Mouse (Mus musculus): ENCODE results near the gene Adgrl1. TPM values are rescaled to one million over a fixed set of nuclear protein-coding genes. Genes with fewer than 3 reads are reported as not detected.

Gene Adgrl1
- polyA plus RNA-seq, 2 experiments, result 38.5 to 123 TPM

DNA sequence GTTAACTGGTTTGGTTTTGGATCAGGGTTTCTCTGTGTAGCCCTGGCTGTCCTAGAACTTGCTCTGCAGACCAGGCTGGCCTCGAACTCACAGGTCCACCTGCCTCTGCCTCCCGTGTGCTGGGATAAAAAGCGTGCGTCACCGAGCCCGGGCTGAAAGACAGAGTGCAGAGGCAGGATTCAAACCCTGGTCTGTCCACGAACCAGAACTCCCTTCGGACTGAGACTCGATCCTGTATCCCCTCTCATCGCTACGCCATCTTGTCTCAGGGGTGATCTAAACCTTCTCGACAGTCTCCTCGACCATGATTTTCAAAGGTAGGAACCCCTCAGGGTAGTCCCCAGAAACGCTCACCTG is 54.8 kb downstream of the Adgrl1 start:
- Histone ChIP-seq H3K27me3 (ENCODE audit: control insufficient read depth, insufficient read depth, low read length) (no peaks in the 10 kb centered on the region), H3K4me3 (replicated peaks; ENCODE audit: low read length) (peak overlapping the region; percentile 62), H3K27ac (replicated peaks; ENCODE audit: low read depth, low read length) (no peak overlapping the region), H3K36me3 (ENCODE audit: control insufficient read depth, insufficient read depth, low read length) (no peaks in the 10 kb centered on the region), H3K9ac (ENCODE audit: low read depth, low read length, severe bottlenecking) (peak overlapping the region; percentile 52), H3K4me1 (ENCODE audit: control insufficient read depth, insufficient read depth, low read length) (peaks cover 4% of the 10 kb centered on the region; the same call in 1 of the 2 replicates), H3K4me2 (replicated peaks; ENCODE audit: low read depth, low read length, severe bottlenecking) (peak overlapping the region; percentile 89), H3K9me3 (ENCODE audit: control insufficient read depth, low read length) (no peaks in the 10 kb centered on the region)
- under 1% methylated on average over 14 of the region's 14 CpGs for WGBS
- no peak for ATAC-seq (ENCODE audit: low FRiP score, low read depth)
- no peak for TF ChIP-seq POLR2A (IDR thresholded peaks at IDR 0.05; ENCODE audit: borderline replicate concordance, extremely low read depth, insufficient read depth, insufficient read length)
- no peak for DNase-seq (ENCODE audit: low spot score)

DNA sequence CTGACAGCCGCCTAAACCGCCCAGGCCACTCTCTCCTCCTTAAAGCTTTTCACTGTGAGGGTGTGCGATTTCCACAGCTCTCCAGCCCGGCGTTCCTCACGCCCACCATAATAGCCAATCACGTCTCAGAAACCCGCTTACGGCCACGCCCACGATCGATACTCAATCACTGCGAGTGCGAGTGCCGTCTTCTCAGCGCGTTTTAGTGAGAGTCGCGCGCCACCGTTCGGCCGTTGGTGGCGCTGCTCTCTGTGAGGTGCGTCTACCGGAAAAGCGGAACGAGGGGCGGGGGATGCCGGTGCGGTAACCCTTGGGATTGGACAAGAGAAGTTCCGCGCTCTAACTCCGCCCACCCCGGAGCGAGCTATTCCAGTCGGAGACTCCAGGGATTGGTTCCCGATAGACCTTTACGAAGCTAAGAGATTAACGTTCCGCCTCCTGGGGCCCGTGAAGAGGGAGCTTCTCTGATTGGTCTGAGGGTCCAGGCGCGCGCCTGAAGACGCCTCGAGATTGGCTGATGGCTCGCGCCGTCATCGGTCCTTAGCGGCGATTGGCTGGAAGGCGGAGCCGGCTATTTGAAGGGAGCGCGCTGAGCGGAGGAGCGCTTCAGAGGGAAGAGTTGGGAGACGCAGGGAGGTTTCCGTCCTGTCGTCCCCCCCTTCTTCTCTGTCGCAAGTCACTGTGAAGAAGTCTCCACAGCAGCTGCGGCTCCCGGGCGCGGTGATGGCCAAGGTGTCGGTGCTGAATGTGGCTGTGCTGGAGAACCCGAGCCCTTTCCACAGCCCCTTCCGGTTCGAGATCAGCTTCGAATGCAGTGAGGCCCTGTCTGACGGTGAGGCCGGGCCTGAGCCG is 55.4 kb downstream of the Adgrl1 start, which contains the start of the genes Gm10644 and Asf1b:
Gene Gm10644, minus strand, starts transcription at position 100 of the 852 bp plus-strand sequence.
Gene Asf1b, plus strand, starts transcription at position 402 of the 852 bp plus-strand sequence.
- Histone ChIP-seq H3K9ac (ENCODE audit: low read depth, low read length, severe bottlenecking) (peak within 1 kb of the TSS; percentile 52), H3K27me3 (ENCODE audit: control insufficient read depth, insufficient read depth, low read length) (no peaks in the 10 kb centered on the region), H3K4me1 (ENCODE audit: control insufficient read depth, insufficient read depth, low read length) (peaks cover 4% of the 10 kb centered on the region; the same call in 1 of the 2 replicates), H3K4me3 (replicated peaks; ENCODE audit: low read length) (peak within 1 kb of the TSS; percentile 62), H3K27ac (replicated peaks; ENCODE audit: low read depth, low read length) (no peak within 1 kb of the TSS), H3K9me3 (ENCODE audit: control insufficient read depth, low read length) (no peaks in the 10 kb centered on the region), H3K36me3 (ENCODE audit: control insufficient read depth, insufficient read depth, low read length) (no peaks in the 10 kb centered on the region), H3K4me2 (replicated peaks; ENCODE audit: low read depth, low read length, severe bottlenecking) (peak within 1 kb of the TSS; percentile 89)
- WGBS, result under 1% methylated on average over 72 of the region's 75 CpGs
- ATAC-seq (ENCODE audit: low FRiP score, low read depth) (peak; percentile 97), DNase-seq (ENCODE audit: low spot score) (peak; percentile 100)
- TF ChIP-seq POLR2A (IDR thresholded peaks at IDR 0.05; ENCODE audit: borderline replicate concordance, extremely low read depth, insufficient read depth, insufficient read length), result no peak

DNA sequence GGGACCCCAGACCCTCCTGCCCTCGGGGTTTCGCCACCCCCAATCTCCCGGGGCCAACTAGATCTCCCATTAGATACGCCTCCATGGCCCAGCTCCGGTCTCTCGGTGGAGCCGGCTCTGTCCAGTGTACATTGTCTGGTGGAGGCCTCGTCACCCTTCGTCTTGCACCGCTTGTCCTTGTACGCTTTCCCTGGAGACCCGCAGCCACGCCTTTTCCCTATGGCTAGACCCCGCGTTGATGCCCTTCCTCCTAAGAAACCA is 56.0 kb downstream of the Adgrl1 start:
- Histone ChIP-seq H3K27ac (replicated peaks; ENCODE audit: low read depth, low read length) (no peak overlapping the region), H3K9ac (ENCODE audit: low read depth, low read length, severe bottlenecking) (peak overlapping the region; percentile 45), H3K27me3 (ENCODE audit: control insufficient read depth, insufficient read depth, low read length) (no peaks in the 10 kb centered on the region), H3K4me3 (replicated peaks; ENCODE audit: low read length) (peak overlapping the region; percentile 62), H3K4me1 (ENCODE audit: control insufficient read depth, insufficient read depth, low read length) (peaks cover 4% of the 10 kb centered on the region; the same call in 1 of the 2 replicates), H3K9me3 (ENCODE audit: control insufficient read depth, low read length) (no peaks in the 10 kb centered on the region), H3K4me2 (replicated peaks; ENCODE audit: low read depth, low read length, severe bottlenecking) (peak overlapping the region; percentile 89), H3K36me3 (ENCODE audit: control insufficient read depth, insufficient read depth, low read length) (no peaks in the 10 kb centered on the region)
- 3% methylated on average over 15 of the region's 15 CpGs for WGBS
- no peak for ATAC-seq (ENCODE audit: low FRiP score, low read depth)
- no peak for TF ChIP-seq POLR2A (IDR thresholded peaks at IDR 0.05; ENCODE audit: borderline replicate concordance, extremely low read depth, insufficient read depth, insufficient read length)
- DNase-seq (ENCODE audit: low spot score), result no peak

DNA sequence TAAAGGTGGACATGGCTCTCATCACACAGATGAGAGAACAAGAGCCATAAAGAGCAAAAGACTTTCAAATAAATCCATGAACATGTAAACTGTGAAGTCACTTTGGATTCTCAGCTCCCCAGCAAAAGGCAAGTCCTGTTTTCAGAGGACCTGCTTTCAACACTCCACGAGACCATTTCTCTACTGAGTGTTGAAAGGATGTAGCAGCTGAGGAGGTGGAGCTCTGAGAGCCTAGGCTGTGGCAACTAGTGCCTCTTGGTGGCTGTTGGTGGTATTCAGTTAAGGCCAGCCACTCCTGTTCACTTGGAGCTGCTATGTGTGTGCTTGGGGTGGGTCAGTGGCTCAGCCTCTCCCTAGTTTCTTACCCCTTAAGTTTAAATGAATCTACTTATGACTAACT is 56.9 kb downstream of the Adgrl1 start:
- WGBS, result 15% methylated on average over 1 of the region's 1 CpGs
- no peak for DNase-seq (ENCODE audit: low spot score)
- H3K4me2 ChIP-seq (replicated peaks; ENCODE audit: low read depth, low read length, severe bottlenecking), result peak overlapping the region; percentile 89
- no peak overlapping the region for H3K9ac ChIP-seq (ENCODE audit: low read depth, low read length, severe bottlenecking)
- H3K4me1 ChIP-seq (ENCODE audit: control insufficient read depth, insufficient read depth, low read length), result peaks cover 4% of the 10 kb centered on the region; the same call in 1 of the 2 replicates
- H3K4me3 ChIP-seq (replicated peaks; ENCODE audit: low read length), result peak overlapping the region; percentile 62; the same call in 1 of the 2 replicates
- no peaks in the 10 kb centered on the region for H3K27me3 ChIP-seq (ENCODE audit: control insufficient read depth, insufficient read depth, low read length)
- H3K9me3 ChIP-seq (ENCODE audit: control insufficient read depth, low read length), result no peaks in the 10 kb centered on the region
- TF ChIP-seq POLR2A (IDR thresholded peaks at IDR 0.05; ENCODE audit: borderline replicate concordance, extremely low read depth, insufficient read depth, insufficient read length), result no peak
- H3K27ac ChIP-seq (replicated peaks; ENCODE audit: low read depth, low read length), result no peak overlapping the region
- ATAC-seq (ENCODE audit: low FRiP score, low read depth), result no peak
- no peaks in the 10 kb centered on the region for H3K36me3 ChIP-seq (ENCODE audit: control insufficient read depth, insufficient read depth, low read length)

DNA sequence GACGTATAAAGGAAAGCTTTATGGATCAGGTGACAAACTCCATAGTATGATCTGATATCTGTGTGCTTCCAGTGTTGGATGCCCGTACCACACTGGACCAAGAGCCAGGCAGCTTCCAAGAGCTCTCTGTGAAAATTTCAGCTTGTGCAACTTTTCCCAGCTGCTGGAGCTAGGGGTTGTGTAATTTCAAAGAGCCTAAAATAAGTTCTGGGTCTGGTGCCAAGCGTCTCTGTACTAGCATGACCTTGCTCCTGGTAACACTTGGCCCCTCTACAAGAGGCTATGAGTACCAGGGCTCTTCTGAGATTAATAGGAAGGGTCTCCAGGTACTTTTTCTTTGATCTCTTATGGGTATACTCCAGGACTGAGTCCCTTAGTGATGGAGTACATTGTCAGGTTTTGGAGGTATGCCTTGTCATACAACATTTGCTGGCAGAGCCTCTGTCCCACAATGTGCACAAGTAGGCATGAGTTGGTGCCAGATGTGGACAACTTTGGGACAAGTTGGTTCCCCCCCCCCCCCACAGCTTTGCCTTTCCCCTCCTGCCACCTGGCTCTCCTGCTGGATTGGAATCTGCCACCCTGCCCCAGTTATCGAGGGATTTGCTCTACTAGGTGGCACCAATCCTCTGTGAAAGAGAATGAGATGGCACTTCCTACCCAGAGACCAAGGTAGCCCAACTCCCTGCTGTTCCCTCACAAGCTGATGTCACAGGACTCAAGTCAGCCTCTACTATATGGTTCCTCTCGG is 64.3 kb downstream of the Adgrl1 start:
- Histone ChIP-seq H3K27ac (replicated peaks; ENCODE audit: low read depth, low read length) (no peak overlapping the region), H3K4me1 (ENCODE audit: control insufficient read depth, insufficient read depth, low read length) (no peaks in the 10 kb centered on the region), H3K4me3 (replicated peaks; ENCODE audit: low read length) (no peak overlapping the region), H3K9me3 (ENCODE audit: control insufficient read depth, low read length) (no peaks in the 10 kb centered on the region), H3K9ac (ENCODE audit: low read depth, low read length, severe bottlenecking) (no peak overlapping the region), H3K4me2 (replicated peaks; ENCODE audit: low read depth, low read length, severe bottlenecking) (no peak overlapping the region), H3K27me3 (ENCODE audit: control insufficient read depth, insufficient read depth, low read length) (no peaks in the 10 kb centered on the region), H3K36me3 (ENCODE audit: control insufficient read depth, insufficient read depth, low read length) (peaks cover 18% of the 10 kb centered on the region; the same call in 1 of the 2 replicates)
- DNase-seq (ENCODE audit: low spot score) (no peak), ATAC-seq (ENCODE audit: low FRiP score, low read depth) (no peak; the same call in 1 of the 2 replicates)
- WGBS, result 82% methylated on average over 5 of the region's 5 CpGs
- TF ChIP-seq POLR2A (IDR thresholded peaks at IDR 0.05; ENCODE audit: borderline replicate concordance, extremely low read depth, insufficient read depth, insufficient read length), result no peak

Data from limb, embryonic 14.5 days (tissue).